Mouse (Mus musculus): Measurements from ENCODE around the gene Rsph9. TPM values are rescaled to one million over a fixed set of nuclear protein-coding genes. Genes with fewer than 3 reads are reported as not detected.

Gene Rsph9
- polyA plus RNA-seq, 1 experiment from 2014 or later: 51.9 TPM

GRCm38 (mm10) chr17:46116138-46116537 lies 27.9 kb downstream of the Rsph9 start:
- ATAC-seq (replicated peaks): no peak
- no peak overlapping the region for H3K27ac ChIP-seq
- peaks cover 14% of the 10 kb centered on the region; the same call in 1 of the 2 replicates for H3K36me3 ChIP-seq (replicated peaks)
- H3K27me3 ChIP-seq (replicated peaks): no peaks in the 10 kb centered on the region
- peaks cover 17% of the 10 kb centered on the region for H3K4me1 ChIP-seq
- 90% methylated on average over 11 of the region's 11 CpGs for WGBS
- no peaks in the 10 kb centered on the region for H3K9me3 ChIP-seq
- H3K9ac ChIP-seq: no peak overlapping the region
- H3K4me3 ChIP-seq: no peak overlapping the region
- no peak overlapping the region for H3K4me2 ChIP-seq

- Histone ChIP-seq H3K36me3 (replicated peaks) (peaks cover 13% of the 10 kb centered on the region; the same call in 1 of the 2 replicates), H3K27ac (no peak overlapping the region), H3K9ac (no peak overlapping the region), H3K4me1 (peaks cover 17% of the 10 kb centered on the region), H3K4me2 (no peak overlapping the region), H3K4me3 (no peak overlapping the region), H3K9me3 (no peaks in the 10 kb centered on the region), H3K27me3 (replicated peaks) (no peaks in the 10 kb centered on the region)
- ATAC-seq (replicated peaks): no peak
- 78% methylated on average over 2 of the region's 2 CpGs for WGBS
Measured at GRCm38 (mm10) chr17:46115489-46115888, 28.5 kb downstream of the Rsph9 start.

- peak within 1 kb of the TSS; percentile 74 for H3K9ac ChIP-seq
- H3K36me3 ChIP-seq (replicated peaks): no peaks in the 10 kb centered on the region
- peak within 1 kb of the TSS; percentile 85 for H3K4me3 ChIP-seq
- H3K9me3 ChIP-seq: no peaks in the 10 kb centered on the region
- ATAC-seq (replicated peaks): peak; percentile 98
- peaks cover 15% of the 10 kb centered on the region for H3K27me3 ChIP-seq (replicated peaks)
- peak within 1 kb of the TSS; percentile 81 for H3K4me2 ChIP-seq
- H3K27ac ChIP-seq: peak within 1 kb of the TSS; percentile 86
- H3K4me1 ChIP-seq: peaks cover 20% of the 10 kb centered on the region
- 5% methylated on average over 38 of the region's 38 CpGs for WGBS
Measured at GRCm38 (mm10) chr17:46110402-46111289, 33.4 kb downstream of the Rsph9 start, which contains the start of gene Mrps18a. Gene Mrps18a (plus strand): TSS chr17:46110986.

GRCm38 (mm10) chr17:46108286-46108685 lies 35.7 kb downstream of the Rsph9 start:
- no peak for ATAC-seq (replicated peaks)
- no peak overlapping the region for H3K4me3 ChIP-seq
- peaks cover 20% of the 10 kb centered on the region for H3K4me1 ChIP-seq
- H3K9ac ChIP-seq: no peak overlapping the region
- no peaks in the 10 kb centered on the region for H3K36me3 ChIP-seq (replicated peaks)
- H3K27me3 ChIP-seq (replicated peaks): peaks cover 15% of the 10 kb centered on the region
- no peaks in the 10 kb centered on the region for H3K9me3 ChIP-seq
- H3K27ac ChIP-seq: no peak overlapping the region
- WGBS: 80% methylated on average over 4 of the region's 4 CpGs
- H3K4me2 ChIP-seq: no peak overlapping the region

- ATAC-seq (replicated peaks): no peak
- Histone ChIP-seq H3K9me3 (no peaks in the 10 kb centered on the region), H3K9ac (no peak overlapping the region), H3K4me2 (no peak overlapping the region), H3K27ac (no peak overlapping the region), H3K36me3 (replicated peaks) (no peaks in the 10 kb centered on the region), H3K4me3 (no peak overlapping the region), H3K4me1 (no peaks in the 10 kb centered on the region), H3K27me3 (replicated peaks) (peaks cover 11% of the 10 kb centered on the region)
- WGBS: 53% methylated on average over 12 of the region's 12 CpGs
Measured at GRCm38 (mm10) chr17:46104487-46104886, 39.5 kb downstream of the Rsph9 start.

GRCm38 (mm10) chr17:46102608-46103159 lies 41.3 kb downstream of the Rsph9 start:
- 0 out of 2 replicates have a peak, but pooled peaks cover 4% of the 10 kb centered on the region for H3K27me3 ChIP-seq (replicated peaks)
- ATAC-seq (replicated peaks): no peak
- no peaks in the 10 kb centered on the region for H3K9me3 ChIP-seq
- no peak overlapping the region for H3K9ac ChIP-seq
- no peaks in the 10 kb centered on the region for H3K36me3 ChIP-seq (replicated peaks)
- H3K4me2 ChIP-seq: no peak overlapping the region
- H3K27ac ChIP-seq: no peak overlapping the region
- WGBS: 34% methylated on average over 8 of the region's 8 CpGs
- H3K4me1 ChIP-seq: no peaks in the 10 kb centered on the region
- H3K4me3 ChIP-seq: no peak overlapping the region

GRCm38 (mm10) chr17:46101906-46102305 lies 42.1 kb downstream of the Rsph9 start:
- no peak overlapping the region for H3K4me2 ChIP-seq
- no peaks in the 10 kb centered on the region for H3K9me3 ChIP-seq
- no peak overlapping the region for H3K4me3 ChIP-seq
- H3K9ac ChIP-seq: no peak overlapping the region
- no peaks in the 10 kb centered on the region for H3K27me3 ChIP-seq (replicated peaks)
- WGBS: 88% methylated on average over 9 of the region's 9 CpGs
- H3K4me1 ChIP-seq: no peaks in the 10 kb centered on the region
- ATAC-seq (replicated peaks): no peak
- no peak overlapping the region for H3K27ac ChIP-seq
- H3K36me3 ChIP-seq (replicated peaks): no peaks in the 10 kb centered on the region

GRCm38 (mm10) chr17:46098525-46098924 lies 45.5 kb downstream of the Rsph9 start:
- WGBS: 64% methylated on average over 8 of the region's 8 CpGs
- no peaks in the 10 kb centered on the region; the same call in 1 of the 2 replicates for H3K27me3 ChIP-seq (replicated peaks)
- H3K27ac ChIP-seq: no peak overlapping the region
- no peaks in the 10 kb centered on the region for H3K9me3 ChIP-seq
- H3K9ac ChIP-seq: no peak overlapping the region
- H3K4me3 ChIP-seq: no peak overlapping the region
- H3K4me2 ChIP-seq: no peak overlapping the region
- H3K36me3 ChIP-seq (replicated peaks): no peaks in the 10 kb centered on the region
- H3K4me1 ChIP-seq: no peaks in the 10 kb centered on the region
- no peak for ATAC-seq (replicated peaks)

GRCm38 (mm10) chr17:46091899-46092298 lies 52.1 kb downstream of the Rsph9 start:
- Histone ChIP-seq H3K4me3 (no peak overlapping the region), H3K9ac (no peak overlapping the region), H3K9me3 (no peaks in the 10 kb centered on the region), H3K27ac (no peak overlapping the region), H3K4me2 (no peak overlapping the region), H3K36me3 (replicated peaks) (no peaks in the 10 kb centered on the region), H3K27me3 (replicated peaks) (no peaks in the 10 kb centered on the region; the same call in 1 of the 2 replicates), H3K4me1 (no peaks in the 10 kb centered on the region)
- 81% methylated on average over 14 of the region's 14 CpGs for WGBS
- ATAC-seq (replicated peaks): no peak

- 64% methylated on average over 1 of the region's 1 CpGs for WGBS
- no peaks in the 10 kb centered on the region for H3K4me1 ChIP-seq
Measured at GRCm38 (mm10) chr17:46091351-46091750, 52.7 kb downstream of the Rsph9 start.

GRCm38 (mm10) chr17:46086341-46086870 lies 57.6 kb downstream of the Rsph9 start:
- no peak for ATAC-seq (replicated peaks)
- H3K9ac ChIP-seq: no peak overlapping the region
- H3K27ac ChIP-seq: no peak overlapping the region
- WGBS: 59% methylated on average over 17 of the region's 17 CpGs
- no peaks in the 10 kb centered on the region for H3K9me3 ChIP-seq
- no peaks in the 10 kb centered on the region for H3K36me3 ChIP-seq (replicated peaks)
- no peak overlapping the region for H3K4me3 ChIP-seq
- peaks cover 10% of the 10 kb centered on the region for H3K4me1 ChIP-seq
- H3K4me2 ChIP-seq: no peak overlapping the region
- H3K27me3 ChIP-seq (replicated peaks): no peaks in the 10 kb centered on the region

More at GRCm38 (mm10) chr17:46091351-46091750, 52.7 kb downstream of the Rsph9 start:
- no peaks in the 10 kb centered on the region for H3K9me3 ChIP-seq
- no peaks in the 10 kb centered on the region for H3K36me3 ChIP-seq (replicated peaks)
- no peak overlapping the region for H3K4me3 ChIP-seq
- no peaks in the 10 kb centered on the region; the same call in 1 of the 2 replicates for H3K27me3 ChIP-seq (replicated peaks)
- no peak overlapping the region for H3K4me2 ChIP-seq
- no peak overlapping the region for H3K27ac ChIP-seq
- H3K9ac ChIP-seq: no peak overlapping the region
- no peak for ATAC-seq (replicated peaks)

- no peak overlapping the region for H3K4me3 ChIP-seq
Measured at GRCm38 (mm10) chr17:46084091-46084501, 59.9 kb downstream of the Rsph9 start.

More at GRCm38 (mm10) chr17:46084091-46084501, 59.9 kb downstream of the Rsph9 start:
- WGBS: 12% methylated on average over 10 of the region's 10 CpGs
- Histone ChIP-seq H3K27ac (peak overlapping the region; percentile 68; the same call in 1 of the 2 replicates), H3K4me2 (peak overlapping the region; percentile 23), H3K4me1 (peaks cover 10% of the 10 kb centered on the region), H3K36me3 (replicated peaks) (no peaks in the 10 kb centered on the region), H3K9me3 (no peaks in the 10 kb centered on the region), H3K27me3 (replicated peaks) (no peaks in the 10 kb centered on the region), H3K9ac (no peak overlapping the region)
- ATAC-seq (replicated peaks): peak; percentile 89

Measured in midbrain, embryonic 15.5 days (tissue).